Mouse (Mus musculus): ENCODE results near the gene Abca8a.

DNA sequence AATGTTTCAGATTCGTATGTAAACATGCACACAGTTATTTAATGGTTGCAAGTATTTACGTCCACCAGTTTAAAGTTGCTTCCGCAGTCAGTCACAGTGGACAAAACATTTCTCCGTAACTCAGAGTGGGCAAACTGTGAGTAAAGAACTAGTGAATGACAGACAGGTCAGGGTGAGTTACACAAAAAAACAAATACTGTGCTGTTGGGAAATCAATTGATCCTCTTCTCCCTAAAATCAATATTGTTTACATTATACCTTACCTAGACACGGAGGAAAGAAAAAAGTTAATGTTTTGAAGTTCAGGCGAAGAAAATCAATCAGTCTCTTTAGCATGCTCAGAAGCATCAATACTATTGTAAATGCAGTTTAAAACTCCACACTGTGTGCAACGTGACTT lies 5.7 kb upstream of the Abca8a start:
- TF ChIP-seq FLI1 (IDR thresholded peaks at IDR 0.05; ENCODE audit: low read length) (no peak), GATA1 (IDR thresholded peaks at IDR 0.05; ENCODE audit: borderline replicate concordance, low read length) (no peak)

Data from megakaryocyte, embryonic 14.5 days (primary cell).